In the genomic region with DNA sequence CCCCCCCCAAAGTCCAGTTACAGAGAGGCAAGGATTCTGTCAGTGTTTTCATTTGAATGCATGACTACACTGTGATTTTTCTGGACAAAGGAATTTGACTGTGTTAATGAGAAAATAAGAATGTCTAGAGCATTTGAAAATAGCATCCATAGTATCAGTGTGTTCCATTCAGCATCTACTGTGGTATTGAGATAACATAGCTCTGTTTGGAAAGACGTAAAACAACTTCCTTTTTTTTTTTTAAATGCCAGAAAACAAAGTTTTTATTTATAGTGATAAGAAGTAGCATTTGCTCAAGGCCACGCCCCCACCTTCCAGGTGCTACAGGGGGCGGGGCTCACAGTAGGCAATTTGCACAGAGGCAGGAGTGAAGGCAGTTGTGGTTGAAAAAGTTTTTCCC, we compare ENCODE assay signal across 1 mouse cellular context.
TF ChIP-seq lines count a peak whose summit lies in the region.

No protein-coding gene starts in this region.

TF ChIP-seq in MEL, 35 proteins besides CTCF, POLR2A, EP300 and RAD21:
- TF ChIP-seq MAX (IDR thresholded peaks at IDR 0.05; ENCODE audit: low read length), result no peak
- peak; percentile 92 for TF ChIP-seq ZNF384 (IDR thresholded peaks at IDR 0.05; ENCODE audit: low read depth, low read length)
- TF ChIP-seq GATA1 (IDR thresholded peaks at IDR 0.05; ENCODE audit: low read depth, low read length), result peak; percentile 88
- TF ChIP-seq ETS1 (IDR thresholded peaks at IDR 0.05; ENCODE audit: low read depth, low read length), result peak; percentile 81
- no peak for TF ChIP-seq MEF2A (IDR thresholded peaks at IDR 0.05; ENCODE audit: extremely low read depth, insufficient replicate concordance, low read depth, low read length, poor library complexity, severe bottlenecking)
- peak; percentile 58; the same call in 1 of the 2 replicates for TF ChIP-seq MXI1 (IDR thresholded peaks at IDR 0.05; ENCODE audit: low read depth, low read length)
- TF ChIP-seq MYC (IDR thresholded peaks at IDR 0.05; ENCODE audit: low read depth, low read length), result 0 out of 2 replicates have a peak, but pooled peaks have one; percentile 32
- peak; percentile 89 for TF ChIP-seq SIN3A (IDR thresholded peaks at IDR 0.05; ENCODE audit: low read length)
- peak; percentile 16; the same call in 1 of the 2 replicates for TF ChIP-seq BHLHE40 (IDR thresholded peaks at IDR 0.05; ENCODE audit: borderline replicate concordance, low read depth, low read length)
- TF ChIP-seq RCOR1 (IDR thresholded peaks at IDR 0.05; ENCODE audit: low read depth, low read length), result peak; percentile 84
- TF ChIP-seq KAT2A (conservative IDR thresholded peaks at IDR 0.05; ENCODE audit: low read depth, low read length), result no peak
- peak; percentile 84 for TF ChIP-seq TCF12 (IDR thresholded peaks at IDR 0.05; ENCODE audit: low read depth, low read length)
- TF ChIP-seq HCFC1 (IDR thresholded peaks at IDR 0.05; ENCODE audit: low read depth, low read length), result 0 out of 2 replicates have a peak, but pooled peaks have one; percentile 49
- TF ChIP-seq TAL1 (IDR thresholded peaks at IDR 0.05; ENCODE audit: low read length), result peak; percentile 59
